Mouse (Mus musculus): ENCODE data around the gene Acp6. TPM values are rescaled to one million over a fixed set of nuclear protein-coding genes. Genes with fewer than 3 reads are reported as not detected.

The Acp6 gene
- polyA plus RNA-seq, 1 experiment from 2014 or later = 54.5 TPM

GRCm38 (mm10) chr3:97157958-97158599 lies 498 bp upstream of the Acp6 start:
- H3K27ac ChIP-seq (ENCODE audit: low read length) = peak overlapping the region; percentile 78
- H3K36me3 ChIP-seq (ENCODE audit: control insufficient read depth, insufficient read depth, low read length) = no peaks in the 10 kb centered on the region
- H3K4me2 ChIP-seq (ENCODE audit: low read depth, low read length) = peak overlapping the region; percentile 79
- ATAC-seq (ENCODE audit: insufficient read depth, low FRiP score) = peak; percentile 45; the same call in 1 of the 2 replicates
- no peaks in the 10 kb centered on the region for H3K9me3 ChIP-seq (replicated peaks; ENCODE audit: control insufficient read depth, low read length)
- H3K9ac ChIP-seq (ENCODE audit: low read length) = peak overlapping the region; percentile 87
- peak overlapping the region; percentile 90 for H3K4me3 ChIP-seq (replicated peaks; ENCODE audit: low read length)
- no peaks in the 10 kb centered on the region for H3K27me3 ChIP-seq (ENCODE audit: control insufficient read depth, insufficient read depth, low read length)
- peaks cover 11% of the 10 kb centered on the region for H3K4me1 ChIP-seq (ENCODE audit: control insufficient read depth, insufficient read depth, low read length)
- WGBS = 1% methylated on average over 17 of the region's 17 CpGs

- no peak for ATAC-seq (ENCODE audit: insufficient read depth, low FRiP score)
- H3K27ac ChIP-seq (ENCODE audit: low read length) = peak overlapping the region; percentile 79
- WGBS = 15% methylated on average over 6 of the region's 6 CpGs
Observed at GRCm38 (mm10) chr3:97159509-97159850, 903 bp downstream of the Acp6 start.

GRCm38 (mm10) chr3:97159986-97160385 lies 1.4 kb downstream of the Acp6 start:
- peak overlapping the region; percentile 79 for H3K4me2 ChIP-seq (ENCODE audit: low read depth, low read length)
- H3K4me1 ChIP-seq (ENCODE audit: control insufficient read depth, insufficient read depth, low read length) = peaks cover 11% of the 10 kb centered on the region
- no peak overlapping the region for H3K27ac ChIP-seq (ENCODE audit: low read length)
- no peak for ATAC-seq (ENCODE audit: insufficient read depth, low FRiP score)
- H3K27me3 ChIP-seq (ENCODE audit: control insufficient read depth, insufficient read depth, low read length) = no peaks in the 10 kb centered on the region
- H3K9ac ChIP-seq (ENCODE audit: low read length) = no peak overlapping the region
- 68% methylated on average over 2 of the region's 2 CpGs for WGBS
- no peaks in the 10 kb centered on the region for H3K36me3 ChIP-seq (ENCODE audit: control insufficient read depth, insufficient read depth, low read length)
- H3K4me3 ChIP-seq (replicated peaks; ENCODE audit: low read length) = no peak overlapping the region; the same call in 1 of the 2 replicates
- no peaks in the 10 kb centered on the region for H3K9me3 ChIP-seq (replicated peaks; ENCODE audit: control insufficient read depth, low read length)

More at GRCm38 (mm10) chr3:97159509-97159850, 903 bp downstream of the Acp6 start:
- Histone ChIP-seq H3K27me3 (ENCODE audit: control insufficient read depth, insufficient read depth, low read length) (no peaks in the 10 kb centered on the region), H3K4me2 (ENCODE audit: low read depth, low read length) (peak overlapping the region; percentile 79), H3K9ac (ENCODE audit: low read length) (peak overlapping the region; percentile 87), H3K4me1 (ENCODE audit: control insufficient read depth, insufficient read depth, low read length) (peaks cover 11% of the 10 kb centered on the region), H3K9me3 (replicated peaks; ENCODE audit: control insufficient read depth, low read length) (no peaks in the 10 kb centered on the region), H3K4me3 (replicated peaks; ENCODE audit: low read length) (peak overlapping the region; percentile 90), H3K36me3 (ENCODE audit: control insufficient read depth, insufficient read depth, low read length) (no peaks in the 10 kb centered on the region)

- Histone ChIP-seq H3K27ac (ENCODE audit: low read length) (no peak overlapping the region), H3K9me3 (replicated peaks; ENCODE audit: control insufficient read depth, low read length) (no peaks in the 10 kb centered on the region), H3K9ac (ENCODE audit: low read length) (peak overlapping the region; percentile 36; the same call in 1 of the 2 replicates), H3K36me3 (ENCODE audit: control insufficient read depth, insufficient read depth, low read length) (no peaks in the 10 kb centered on the region), H3K4me2 (ENCODE audit: low read depth, low read length) (peak overlapping the region; percentile 7; the same call in 1 of the 2 replicates), H3K4me1 (ENCODE audit: control insufficient read depth, insufficient read depth, low read length) (peaks cover 11% of the 10 kb centered on the region), H3K27me3 (ENCODE audit: control insufficient read depth, insufficient read depth, low read length) (no peaks in the 10 kb centered on the region), H3K4me3 (replicated peaks; ENCODE audit: low read length) (no peak overlapping the region)
- peak; percentile 46; the same call in 1 of the 2 replicates for ATAC-seq (ENCODE audit: insufficient read depth, low FRiP score)
- 40% methylated on average over 10 of the region's 10 CpGs for WGBS
Observed at GRCm38 (mm10) chr3:97160908-97161307, 2.3 kb downstream of the Acp6 start.

GRCm38 (mm10) chr3:97161773-97162172 lies 3.2 kb downstream of the Acp6 start:
- no peak for ATAC-seq (ENCODE audit: insufficient read depth, low FRiP score)
- H3K27me3 ChIP-seq (ENCODE audit: control insufficient read depth, insufficient read depth, low read length) = no peaks in the 10 kb centered on the region
- H3K4me3 ChIP-seq (replicated peaks; ENCODE audit: low read length) = no peak overlapping the region
- H3K4me2 ChIP-seq (ENCODE audit: low read depth, low read length) = no peak overlapping the region
- H3K9me3 ChIP-seq (replicated peaks; ENCODE audit: control insufficient read depth, low read length) = no peaks in the 10 kb centered on the region
- H3K4me1 ChIP-seq (ENCODE audit: control insufficient read depth, insufficient read depth, low read length) = peaks cover 11% of the 10 kb centered on the region
- 66% methylated on average over 4 of the region's 4 CpGs for WGBS
- no peak overlapping the region for H3K27ac ChIP-seq (ENCODE audit: low read length)
- no peaks in the 10 kb centered on the region for H3K36me3 ChIP-seq (ENCODE audit: control insufficient read depth, insufficient read depth, low read length)
- H3K9ac ChIP-seq (ENCODE audit: low read length) = no peak overlapping the region

- H3K9ac ChIP-seq (ENCODE audit: low read length) = no peak overlapping the region
- no peak overlapping the region for H3K4me2 ChIP-seq (ENCODE audit: low read depth, low read length)
- H3K27ac ChIP-seq (ENCODE audit: low read length) = no peak overlapping the region
- H3K36me3 ChIP-seq (ENCODE audit: control insufficient read depth, insufficient read depth, low read length) = no peaks in the 10 kb centered on the region
- peaks cover 10% of the 10 kb centered on the region for H3K4me1 ChIP-seq (ENCODE audit: control insufficient read depth, insufficient read depth, low read length)
- no peak for ATAC-seq (ENCODE audit: insufficient read depth, low FRiP score)
- no peaks in the 10 kb centered on the region for H3K27me3 ChIP-seq (ENCODE audit: control insufficient read depth, insufficient read depth, low read length)
- no peaks in the 10 kb centered on the region for H3K9me3 ChIP-seq (replicated peaks; ENCODE audit: control insufficient read depth, low read length)
- 66% methylated on average over 4 of the region's 4 CpGs for WGBS
- H3K4me3 ChIP-seq (replicated peaks; ENCODE audit: low read length) = no peak overlapping the region
Observed at GRCm38 (mm10) chr3:97164477-97164876, 5.9 kb downstream of the Acp6 start.

- H3K27me3 ChIP-seq (ENCODE audit: control insufficient read depth, insufficient read depth, low read length) = no peaks in the 10 kb centered on the region
- H3K4me2 ChIP-seq (ENCODE audit: low read depth, low read length) = no peak overlapping the region
- no peaks in the 10 kb centered on the region for H3K4me1 ChIP-seq (ENCODE audit: control insufficient read depth, insufficient read depth, low read length)
- no peaks in the 10 kb centered on the region for H3K9me3 ChIP-seq (replicated peaks; ENCODE audit: control insufficient read depth, low read length)
- 75% methylated on average over 4 of the region's 4 CpGs for WGBS
- no peak overlapping the region for H3K9ac ChIP-seq (ENCODE audit: low read length)
- H3K36me3 ChIP-seq (ENCODE audit: control insufficient read depth, insufficient read depth, low read length) = no peaks in the 10 kb centered on the region
- no peak for ATAC-seq (ENCODE audit: insufficient read depth, low FRiP score)
- no peak overlapping the region for H3K4me3 ChIP-seq (replicated peaks; ENCODE audit: low read length)
- H3K27ac ChIP-seq (ENCODE audit: low read length) = no peak overlapping the region
Observed at GRCm38 (mm10) chr3:97167126-97167525, 8.5 kb downstream of the Acp6 start.

- Histone ChIP-seq H3K9ac (ENCODE audit: low read length) (no peak overlapping the region), H3K27ac (ENCODE audit: low read length) (no peak overlapping the region), H3K4me3 (replicated peaks; ENCODE audit: low read length) (no peak overlapping the region), H3K36me3 (ENCODE audit: control insufficient read depth, insufficient read depth, low read length) (0 out of 2 replicates have a peak, but pooled peaks cover under 1% of the 10 kb centered on the region), H3K27me3 (ENCODE audit: control insufficient read depth, insufficient read depth, low read length) (no peaks in the 10 kb centered on the region), H3K4me2 (ENCODE audit: low read depth, low read length) (no peak overlapping the region), H3K4me1 (ENCODE audit: control insufficient read depth, insufficient read depth, low read length) (no peaks in the 10 kb centered on the region), H3K9me3 (replicated peaks; ENCODE audit: control insufficient read depth, low read length) (no peaks in the 10 kb centered on the region)
- 70% methylated on average over 6 of the region's 6 CpGs for WGBS
- no peak for ATAC-seq (ENCODE audit: insufficient read depth, low FRiP score)
Observed at GRCm38 (mm10) chr3:97171531-97171930, 13.0 kb downstream of the Acp6 start.

- peaks cover 8% of the 10 kb centered on the region; the same call in 1 of the 2 replicates for H3K36me3 ChIP-seq (ENCODE audit: control insufficient read depth, insufficient read depth, low read length)
- H3K4me3 ChIP-seq (replicated peaks; ENCODE audit: low read length) = no peak overlapping the region
- no peaks in the 10 kb centered on the region for H3K27me3 ChIP-seq (ENCODE audit: control insufficient read depth, insufficient read depth, low read length)
- ATAC-seq (ENCODE audit: insufficient read depth, low FRiP score) = no peak
- no peaks in the 10 kb centered on the region for H3K9me3 ChIP-seq (replicated peaks; ENCODE audit: control insufficient read depth, low read length)
- WGBS = 70% methylated on average over 9 of the region's 9 CpGs
- H3K9ac ChIP-seq (ENCODE audit: low read length) = no peak overlapping the region
- H3K4me2 ChIP-seq (ENCODE audit: low read depth, low read length) = no peak overlapping the region
- H3K4me1 ChIP-seq (ENCODE audit: control insufficient read depth, insufficient read depth, low read length) = no peaks in the 10 kb centered on the region
- no peak overlapping the region for H3K27ac ChIP-seq (ENCODE audit: low read length)
Observed at GRCm38 (mm10) chr3:97172231-97172630, 13.7 kb downstream of the Acp6 start.

All from stomach, embryonic 16.5 days (tissue).